Mouse (Mus musculus) frontal cortex, postnatal 25 days (tissue): ENCODE measurements around the gene Agtpbp1.

Experiments
- DNase-seq, 2 experiments: peaks; one replicate each; pipeline ENCODE4 v3.0.0; 2022; ENCODE audit warnings: low spot score in 2 of 2

Gene Agtpbp1

GRCm38 (mm10) chr13:59534301-59534700, 50.7 kb downstream of the Agtpbp1 start:
- no peak for DNase-seq

DNA sequence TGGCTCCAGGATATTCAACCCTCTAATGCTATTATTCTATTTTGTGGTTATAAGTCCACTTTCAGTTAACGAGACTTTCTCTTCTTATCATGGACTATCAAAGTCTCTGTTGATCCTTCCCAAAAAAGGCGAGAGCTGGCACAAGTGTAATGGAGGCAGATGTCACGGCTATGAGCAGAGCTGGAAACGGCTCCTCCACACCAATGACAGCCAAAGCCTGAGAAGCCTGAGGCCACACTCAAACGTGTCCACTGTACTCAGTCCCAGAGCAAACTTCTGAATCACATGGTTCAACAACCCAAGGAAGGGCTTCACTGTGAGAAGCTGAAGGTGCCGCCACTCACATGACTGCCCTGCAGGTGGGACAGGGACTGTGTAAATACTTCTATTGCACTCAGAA, 51.7 kb downstream of the Agtpbp1 start:
- DNase-seq: no peak

- DNase-seq: no peak
Measured at GRCm38 (mm10) chr13:59531203-59531602, 53.8 kb downstream of the Agtpbp1 start.

DNA sequence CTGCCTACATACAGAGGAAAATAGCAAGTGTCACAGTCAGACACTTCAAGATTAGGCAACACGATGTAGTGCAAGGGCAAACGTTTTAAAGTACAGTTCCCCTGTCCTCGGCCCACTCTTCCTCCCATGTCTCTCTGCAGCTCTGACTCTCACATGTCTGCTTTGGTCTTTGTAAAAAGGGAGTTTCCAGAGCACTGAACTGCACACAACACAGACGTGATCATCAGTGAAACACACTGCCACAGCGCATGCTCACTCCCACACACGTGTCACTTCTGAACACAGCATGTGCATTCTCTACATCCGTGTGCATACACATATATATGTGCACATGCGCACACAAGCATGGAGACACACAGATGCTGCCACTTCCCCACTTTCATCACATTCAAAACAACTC, 54.5 kb downstream of the Agtpbp1 start:
- no peak for DNase-seq

GRCm38 (mm10) chr13:59521271-59522064, 63.6 kb downstream of the Agtpbp1 start:
- DNase-seq: no peak

- no peak for DNase-seq
Measured at GRCm38 (mm10) chr13:59520834-59521233, 64.2 kb downstream of the Agtpbp1 start.

DNA sequence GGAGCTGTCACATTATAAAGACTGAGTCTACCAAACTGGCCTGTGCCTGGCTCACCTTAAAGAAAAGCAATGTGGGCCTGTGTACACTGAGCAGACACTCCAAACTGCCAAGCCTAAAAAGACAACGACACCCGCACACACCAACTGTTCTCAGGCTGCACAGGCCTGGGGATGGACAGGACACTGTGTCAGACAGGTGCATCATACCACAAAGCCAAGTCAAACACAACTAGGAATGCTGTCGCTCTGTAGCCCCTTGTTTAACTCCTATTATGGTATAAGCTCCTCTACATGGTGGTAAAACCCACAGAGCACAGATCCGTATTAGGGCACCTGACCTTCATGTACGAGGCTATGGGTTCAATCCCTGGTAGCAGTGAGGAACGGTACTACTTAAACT, 65.5 kb downstream of the Agtpbp1 start:
- no peak for DNase-seq

DNA sequence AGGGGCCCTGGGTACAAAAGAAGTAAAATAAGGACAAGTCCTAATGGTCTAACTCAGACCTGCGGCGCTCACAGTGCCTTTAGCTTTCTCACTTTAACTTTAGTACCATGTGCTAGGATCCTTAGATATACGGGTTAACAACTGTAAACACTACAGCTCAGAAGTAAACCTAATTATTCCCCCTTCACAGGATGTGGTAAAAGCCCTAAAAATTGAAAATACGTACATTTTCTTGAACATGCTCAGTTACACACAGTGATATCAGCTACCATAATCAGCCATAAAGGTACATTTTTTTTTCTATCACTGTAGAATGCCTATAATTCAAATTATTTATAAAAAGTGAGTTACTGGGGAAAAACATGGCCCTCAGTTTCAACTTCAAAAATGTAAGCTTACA, 67.0 kb downstream of the Agtpbp1 start:
- no peak for DNase-seq

DNA sequence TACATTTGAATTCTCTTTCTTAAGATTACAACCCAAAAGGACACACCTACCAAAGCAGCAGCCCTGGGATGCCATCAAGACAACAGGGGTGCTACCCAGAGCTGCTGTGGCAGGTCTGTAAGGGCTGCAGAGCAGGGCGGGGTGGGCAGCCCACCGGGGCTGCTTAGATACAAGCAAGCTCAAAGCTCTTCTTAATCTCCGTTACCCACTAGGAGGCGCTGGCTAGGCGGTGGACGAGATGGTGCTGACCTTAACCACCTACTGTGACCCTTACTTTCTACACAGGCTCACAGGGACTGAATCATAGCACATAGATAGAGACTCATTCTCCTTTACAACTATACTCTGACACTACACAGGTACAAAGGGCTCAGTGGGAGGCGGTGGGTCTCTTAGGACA, 70.0 kb downstream of the Agtpbp1 start:
- DNase-seq: no peak

GRCm38 (mm10) chr13:59509644-59510366, 75.2 kb downstream of the Agtpbp1 start:
- no peak for DNase-seq

- no peak for DNase-seq
Measured at GRCm38 (mm10) chr13:59508584-59508983, 76.4 kb downstream of the Agtpbp1 start.

DNA sequence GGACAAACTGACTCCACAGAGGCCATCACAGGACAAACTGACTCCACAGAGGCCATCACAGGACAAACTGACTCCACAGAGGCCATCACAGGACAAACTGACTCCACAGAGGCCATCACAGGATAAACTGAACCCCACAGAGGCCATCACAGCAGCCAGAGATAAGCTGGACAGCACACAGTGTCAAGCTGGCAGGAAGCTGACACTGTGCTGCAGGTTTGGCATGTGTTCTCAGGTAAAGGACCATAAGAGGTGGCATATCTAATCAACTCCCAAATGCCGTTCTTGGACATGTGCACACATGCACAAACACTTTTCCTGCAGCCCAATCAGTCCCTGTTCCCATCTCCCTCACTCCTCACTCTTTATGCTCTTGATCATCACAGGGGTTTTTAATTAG, 78.6 kb downstream of the Agtpbp1 start:
- DNase-seq: no peak

GRCm38 (mm10) chr13:59505867-59506266, 79.2 kb downstream of the Agtpbp1 start:
- DNase-seq: no peak

GRCm38 (mm10) chr13:59503581-59503980, 81.4 kb downstream of the Agtpbp1 start:
- no peak for DNase-seq

DNA sequence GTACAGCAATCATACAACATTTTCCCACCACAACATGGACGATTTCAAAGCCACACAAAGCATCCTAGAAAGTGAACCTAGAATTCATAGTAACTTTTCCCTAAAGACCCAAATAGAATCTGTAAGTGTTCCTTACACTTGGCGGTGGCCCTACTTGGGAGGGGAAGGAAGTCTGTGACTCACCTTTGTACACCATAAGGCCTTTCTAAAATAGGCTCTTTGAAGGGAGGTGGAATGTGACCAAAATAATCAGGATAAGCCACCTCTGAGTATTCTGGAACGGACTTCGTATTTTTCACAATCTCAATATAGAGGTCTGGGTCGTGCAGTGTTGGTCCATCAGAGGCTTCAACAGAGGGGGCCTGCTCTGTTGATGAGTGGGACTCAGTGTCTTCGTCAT, 85.2 kb downstream of the Agtpbp1 start:
- no peak for DNase-seq

GRCm38 (mm10) chr13:59499374-59499773, 85.7 kb downstream of the Agtpbp1 start:
- no peak for DNase-seq

DNA sequence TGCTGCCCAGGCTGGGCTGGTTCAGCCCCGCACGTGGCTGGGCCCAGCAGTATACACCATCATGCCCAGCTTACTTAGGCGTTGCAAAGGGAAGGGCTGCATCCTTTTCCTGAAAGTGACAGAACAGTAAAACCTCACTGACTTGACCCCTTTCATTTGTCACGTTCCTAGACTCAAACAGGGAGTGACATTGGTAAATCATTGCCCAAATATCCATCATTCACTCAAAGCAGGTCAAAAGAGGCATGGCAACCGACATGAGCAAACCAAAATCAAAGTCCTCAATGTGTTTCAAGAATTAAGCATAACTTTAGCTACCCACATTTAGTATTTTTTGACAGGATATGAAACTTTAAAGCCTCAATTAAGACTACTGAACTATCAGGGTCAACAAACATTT, 86.8 kb downstream of the Agtpbp1 start:
- no peak for DNase-seq

- DNase-seq: no peak
Measured at GRCm38 (mm10) chr13:59495839-59496238, 89.2 kb downstream of the Agtpbp1 start.

DNA sequence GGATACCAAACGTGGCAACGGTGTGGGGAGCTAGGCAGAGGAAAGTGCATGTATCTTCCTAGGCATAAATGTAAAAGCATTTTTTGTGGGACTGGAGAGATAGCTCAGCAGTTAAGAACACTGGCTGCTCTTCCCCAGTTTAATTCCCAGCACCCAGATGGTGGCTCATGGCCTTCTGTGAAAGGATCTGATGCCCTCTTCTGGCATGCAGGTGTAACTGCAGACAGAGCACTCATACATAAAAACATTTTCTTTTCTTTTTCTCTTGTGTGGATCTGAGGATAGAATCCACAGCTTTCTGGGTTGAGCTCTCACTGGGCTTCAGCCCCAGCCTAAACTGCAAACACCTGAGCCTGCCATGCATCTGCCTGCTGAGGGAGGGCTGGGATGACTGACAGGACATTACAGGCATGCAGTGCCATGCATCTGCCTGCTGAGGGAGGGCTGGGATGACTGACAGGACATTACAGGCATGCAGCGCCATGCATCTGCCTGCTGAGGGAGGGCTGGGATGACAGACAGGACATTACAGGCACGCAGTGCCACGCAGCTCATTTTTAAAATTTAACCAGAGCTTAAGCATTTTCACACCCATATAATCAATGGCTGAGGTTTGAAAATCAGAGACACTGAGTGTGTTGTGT, 90.3 kb downstream of the Agtpbp1 start:
- DNase-seq: no peak

- no peak for DNase-seq
Measured at GRCm38 (mm10) chr13:59490726-59491125, 94.3 kb downstream of the Agtpbp1 start.

GRCm38 (mm10) chr13:59489143-59489542, 95.9 kb downstream of the Agtpbp1 start:
- no peak for DNase-seq

- no peak for DNase-seq
Measured at GRCm38 (mm10) chr13:59487287-59487686, 97.7 kb downstream of the Agtpbp1 start.

DNA sequence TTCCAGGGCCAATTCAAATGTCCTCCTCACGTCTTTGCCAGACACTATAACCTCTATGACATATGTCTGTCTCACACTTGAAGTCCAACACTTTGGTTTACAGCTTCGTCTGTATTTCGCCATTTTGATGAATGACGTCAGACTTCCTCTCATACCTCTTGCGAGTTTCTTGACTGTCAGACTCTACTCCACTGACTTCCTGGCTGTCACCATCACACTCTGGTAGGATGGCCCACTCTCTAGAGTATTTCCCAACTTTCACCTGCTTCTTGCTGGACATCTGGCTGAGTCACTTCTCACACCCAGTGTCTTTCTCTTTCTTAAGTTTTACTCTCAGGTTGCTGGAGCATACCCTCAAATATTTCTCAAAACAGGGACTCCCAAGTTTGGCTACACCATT, 98.8 kb downstream of the Agtpbp1 start:
- DNase-seq: no peak
